Mouse (Mus musculus): ENCODE data around the gene Grik3.

DNA sequence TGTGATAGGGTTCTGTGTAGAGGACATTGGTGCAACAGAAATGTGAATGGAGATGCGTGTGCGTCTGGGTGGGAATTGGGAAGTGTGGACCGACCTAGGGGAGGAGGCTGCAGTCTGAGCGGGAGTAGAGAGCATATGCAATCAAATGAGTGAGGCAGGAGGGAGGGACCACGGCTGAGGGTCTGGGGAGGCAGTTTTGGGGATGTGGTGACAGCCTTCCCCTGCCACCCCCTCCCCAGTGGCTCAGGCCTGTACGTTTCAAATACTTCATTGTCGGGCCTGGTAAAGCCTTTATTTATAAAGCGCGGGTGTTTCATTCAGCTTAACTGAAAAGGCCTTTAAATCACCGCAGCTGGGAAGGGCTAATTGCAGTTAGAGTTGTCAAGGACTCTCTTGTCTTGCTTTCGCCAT, 44.5 kb downstream of the Grik3 start:
- TF ChIP-seq EP300 (IDR thresholded peaks at IDR 0.05; ENCODE audit: low read length) (no peak), ZNF384 (IDR thresholded peaks at IDR 0.05; ENCODE audit: low read depth, low read length) (no peak), RCOR1 (conservative IDR thresholded peaks at IDR 0.05; ENCODE audit: low read depth, low read length) (no peak), ZKSCAN1 (IDR thresholded peaks at IDR 0.05; ENCODE audit: borderline replicate concordance, low read depth, low read length) (no peak), POLR2A (IDR thresholded peaks at IDR 0.05; ENCODE audit: low read depth, low read length) (no peak), CTCF (conservative IDR thresholded peaks at IDR 0.05 in 1 of 2, IDR thresholded peaks at IDR 0.05 in 1 of 2; ENCODE audit: low read depth in 2 of 2, low read length in 2 of 2) (no peak), TCF12 (IDR thresholded peaks at IDR 0.05; ENCODE audit: low read depth, low read length) (no peak)

Measured in CH12.LX (cell line).